Mouse (Mus musculus) forebrain, postnatal 0 days (tissue): ENCODE results near the gene Tacc2. TPM values are rescaled to one million over a fixed set of nuclear protein-coding genes. Genes with fewer than 3 reads are reported as not detected.

Source experiments
- ATAC-seq: fragments of 200-750 bp; cut with Nextera tagmentation; 2 replicates; pipeline ENCODE4 v1.8.0; 2017; ENCODE audit warnings: mild to moderate bottlenecking, moderate library complexity
- DNase-seq: peaks from one replicate; pipeline ENCODE4 v3.0.0-alpha.2; 2015
- H3K27ac ChIP-seq: fragments of 300-500 bp; sonication (generic); 2 replicates; pipeline ENCODE4 v1.5.1; 2014; ENCODE audit warnings: low read depth, mild to moderate bottlenecking, antibody characterized with exemption, low read length, moderate library complexity, mixed read lengths
- H3K27me3 ChIP-seq: fragments of 300-500 bp; sonication (generic); 2 replicates; pipeline ENCODE4 v1.6.1; 2014; ENCODE audit warnings: mild to moderate bottlenecking, low read length, mixed read lengths; ENCODE audit not compliant: insufficient read depth
- H3K36me3 ChIP-seq: fragments of 300-500 bp; sonication (generic); 2 replicates; pipeline ENCODE4 v1.6.1; 2014; ENCODE audit warnings: mild to moderate bottlenecking, moderate library complexity; ENCODE audit not compliant: insufficient read depth
- H3K4me1 ChIP-seq: fragments of 300-500 bp; sonication (generic); 2 replicates; pipeline ENCODE4 v1.6.1; 2014; ENCODE audit warnings: antibody characterized with exemption; ENCODE audit not compliant: insufficient read depth
- H3K4me2 ChIP-seq: fragments of 300-500 bp; sonication (generic); 2 replicates; pipeline ENCODE4 v1.6.1; 2014; ENCODE audit warnings: low read depth, mild to moderate bottlenecking, moderate library complexity
- H3K4me3 ChIP-seq: fragments of 300-500 bp; sonication (generic); 2 replicates; pipeline ENCODE4 v1.5.1; 2014; ENCODE audit warnings: low read depth, low read length, mixed read lengths
- H3K9ac ChIP-seq: fragments of 300-500 bp; sonication (generic); 2 replicates; pipeline ENCODE4 v1.6.1; 2014; ENCODE audit warnings: mild to moderate bottlenecking
- H3K9me3 ChIP-seq: fragments of 300-500 bp; sonication (generic); 2 replicates; pipeline ENCODE4 v1.6.1; 2016; ENCODE audit warnings: low read length
- CTCF ChIP-seq: sonication (generic); IDR thresholded peaks from 2 replicates; pipeline ENCODE4 v1.5.1; 2016; ENCODE audit warnings: antibody characterized with exemption, control low read depth, low read depth
- WGBS: fragments of 180-500 bp; shearing (Covaris S2); extraction: QIAGEN DNeasy Blood & Tissue Kit; methylation state at CpG from one replicate; pipeline ENCODE4 v1.1.7; 2014; 5-methylcytosine and 5-hydroxymethylcytosine counted together
- polyA plus RNA-seq: library from polyadenylated mRNA; unstranded; fragments of >200 nt; fragmentation: Nextera tagmentation; extraction: Ambion mirVana; gene quantifications from 2 replicates; pipeline ENCODE4 v1.2.1, GENCODE M21; 2015
- total RNA-seq: library from RNA; depleted of rRNA; stranded (reverse); fragments of >200 nt; gene quantifications from 2 replicates; pipeline ENCODE4 v1.2.3, GENCODE M21; 2014

Tacc2 gene
- total and polyA plus RNA-seq, 2 experiments from 2014 or later = 54.1 to 60.9 TPM

- no peak overlapping the region for H3K9ac ChIP-seq
- peaks cover 16% of the 10 kb centered on the region for H3K36me3 ChIP-seq
- ATAC-seq (no peak), DNase-seq (no peak)
- H3K27me3 ChIP-seq = no peaks in the 10 kb centered on the region
- no peaks in the 10 kb centered on the region for H3K9me3 ChIP-seq
- WGBS = 97% methylated on average over 6 of the region's 6 CpGs
- H3K4me3 ChIP-seq = no peak overlapping the region
- H3K4me1 ChIP-seq = no peaks in the 10 kb centered on the region
- no peak overlapping the region for H3K4me2 ChIP-seq
- TF ChIP-seq CTCF = no peak
- H3K27ac ChIP-seq = no peak overlapping the region
Observed at GRCm38 (mm10) chr7:130716989-130717388, 139.8 kb downstream of the Tacc2 start.

GRCm38 (mm10) chr7:130719931-130720598 lies 142.8 kb downstream of the Tacc2 start:
- WGBS = 13% methylated on average over 16 of the region's 16 CpGs
- H3K9me3 ChIP-seq = no peaks in the 10 kb centered on the region
- H3K4me2 ChIP-seq = no peak overlapping the region
- H3K36me3 ChIP-seq = peaks cover 19% of the 10 kb centered on the region
- no peak overlapping the region for H3K9ac ChIP-seq
- TF ChIP-seq CTCF = no peak
- DNase-seq (no peak), ATAC-seq (no peak)
- no peaks in the 10 kb centered on the region for H3K27me3 ChIP-seq
- H3K27ac ChIP-seq = 0 out of 2 replicates have a peak overlapping the region, but pooled peaks have one; percentile 10
- no peaks in the 10 kb centered on the region for H3K4me1 ChIP-seq
- H3K4me3 ChIP-seq = no peak overlapping the region

GRCm38 (mm10) chr7:130720646-130721335 lies 143.6 kb downstream of the Tacc2 start:
- Histone ChIP-seq H3K9ac (no peak overlapping the region), H3K27me3 (no peaks in the 10 kb centered on the region), H3K4me3 (no peak overlapping the region), H3K27ac (no peak overlapping the region), H3K9me3 (no peaks in the 10 kb centered on the region), H3K36me3 (peaks cover 19% of the 10 kb centered on the region), H3K4me2 (no peak overlapping the region), H3K4me1 (no peaks in the 10 kb centered on the region)
- DNase-seq = no peak
- 53% methylated on average over 9 of the region's 9 CpGs for WGBS
- ATAC-seq = no peak
- TF ChIP-seq CTCF = no peak

- WGBS = 55% methylated on average over 3 of the region's 3 CpGs
- no peak overlapping the region for H3K9ac ChIP-seq
- H3K4me2 ChIP-seq = no peak overlapping the region
- TF ChIP-seq CTCF = no peak
- no peaks in the 10 kb centered on the region for H3K27me3 ChIP-seq
- peaks cover 29% of the 10 kb centered on the region for H3K36me3 ChIP-seq
- no peak overlapping the region for H3K27ac ChIP-seq
- DNase-seq (peak; percentile 49), ATAC-seq (peak; percentile 84)
- H3K9me3 ChIP-seq = no peaks in the 10 kb centered on the region
- H3K4me3 ChIP-seq = no peak overlapping the region
- no peaks in the 10 kb centered on the region for H3K4me1 ChIP-seq
Observed at GRCm38 (mm10) chr7:130726185-130726584, 148.9 kb downstream of the Tacc2 start.

- Histone ChIP-seq H3K9me3 (no peaks in the 10 kb centered on the region), H3K27me3 (no peaks in the 10 kb centered on the region), H3K4me2 (no peak overlapping the region), H3K9ac (no peak overlapping the region), H3K27ac (no peak overlapping the region), H3K36me3 (peaks cover 30% of the 10 kb centered on the region), H3K4me1 (no peaks in the 10 kb centered on the region), H3K4me3 (no peak overlapping the region)
- no peak for DNase-seq
- 73% methylated on average over 8 of the region's 8 CpGs for WGBS
- ATAC-seq = no peak
- no peak for TF ChIP-seq CTCF
Observed at GRCm38 (mm10) chr7:130726724-130727422, 149.6 kb downstream of the Tacc2 start.

- Histone ChIP-seq H3K9ac (no peak overlapping the region), H3K9me3 (no peaks in the 10 kb centered on the region), H3K4me3 (no peak overlapping the region), H3K4me2 (no peak overlapping the region), H3K27me3 (no peaks in the 10 kb centered on the region), H3K36me3 (peaks cover 30% of the 10 kb centered on the region), H3K27ac (no peak overlapping the region), H3K4me1 (0 out of 2 replicates have a peak, but pooled peaks cover 3% of the 10 kb centered on the region)
- ATAC-seq (no peak), DNase-seq (no peak)
- 91% methylated on average over 4 of the region's 4 CpGs for WGBS
- TF ChIP-seq CTCF = no peak
Observed at GRCm38 (mm10) chr7:130727560-130727959, 150.3 kb downstream of the Tacc2 start.

GRCm38 (mm10) chr7:130731792-130732191 lies 154.6 kb downstream of the Tacc2 start:
- H3K36me3 ChIP-seq = peaks cover 61% of the 10 kb centered on the region
- TF ChIP-seq CTCF = no peak
- no peak overlapping the region for H3K27ac ChIP-seq
- ATAC-seq (peak; percentile 66), DNase-seq (no peak)
- 41% methylated on average over 7 of the region's 7 CpGs for WGBS
- no peaks in the 10 kb centered on the region for H3K9me3 ChIP-seq
- H3K4me3 ChIP-seq = no peak overlapping the region
- H3K4me2 ChIP-seq = no peak overlapping the region
- H3K9ac ChIP-seq = no peak overlapping the region
- no peaks in the 10 kb centered on the region for H3K27me3 ChIP-seq
- 0 out of 2 replicates have a peak, but pooled peaks cover 7% of the 10 kb centered on the region for H3K4me1 ChIP-seq
